Mouse (Mus musculus): ENCODE results near the gene Lpar5.
"Not testable (repeated sequence)": the region's sequence is repeated elsewhere in the genome, so short reads cannot be mapped to it uniquely, and the experiment has no call there.

Gene Lpar5

GRCm38 (mm10) chr6:125067571-125067995 is at the start of gene Lpar5:
Gene Lpar5, plus strand, starts transcription at chr6:125067920.
- no peak for DNase-seq (ENCODE audit: low spot score)

- DNase-seq (ENCODE audit: low spot score) = peak; percentile 82
Observed at GRCm38 (mm10) chr6:125030532-125030931, 37.2 kb upstream of the Lpar5 start.

- no peak for DNase-seq (ENCODE audit: low spot score)
Observed at GRCm38 (mm10) chr6:125031604-125032003, 36.1 kb upstream of the Lpar5 start.

- no peak for DNase-seq (ENCODE audit: low spot score)
Observed at GRCm38 (mm10) chr6:125038666-125039065, 29.1 kb upstream of the Lpar5 start.

GRCm38 (mm10) chr6:125039131-125039530 is 28.6 kb upstream of the Lpar5 start:
- no peak for DNase-seq (ENCODE audit: low spot score)

- DNase-seq (ENCODE audit: low spot score) = peak; percentile 90
Observed at GRCm38 (mm10) chr6:125039533-125040153, 28.1 kb upstream of the Lpar5 start, which contains the start of gene Ing4. Gene Ing4, plus strand, starts transcription at chr6:125039760.

GRCm38 (mm10) chr6:125040221-125040620 is 27.5 kb upstream of the Lpar5 start:
- DNase-seq (ENCODE audit: low spot score) = no peak

GRCm38 (mm10) chr6:125041047-125041446 is 26.7 kb upstream of the Lpar5 start:
- no peak for DNase-seq (ENCODE audit: low spot score)

- DNase-seq (ENCODE audit: low spot score) = no peak
Observed at GRCm38 (mm10) chr6:125042081-125042480, 25.6 kb upstream of the Lpar5 start.

GRCm38 (mm10) chr6:125046691-125047090 is 21.0 kb upstream of the Lpar5 start:
- peak; percentile 92 for DNase-seq (ENCODE audit: low spot score)

- DNase-seq (ENCODE audit: low spot score) = no peak
Observed at GRCm38 (mm10) chr6:125049678-125050077, 18.0 kb upstream of the Lpar5 start, which contains the start of gene Acrbp. Gene Acrbp, plus strand, starts transcription at chr6:125049689.

GRCm38 (mm10) chr6:125051237-125051636 is 16.5 kb upstream of the Lpar5 start:
- DNase-seq (ENCODE audit: low spot score) = peak; percentile 64

- DNase-seq (ENCODE audit: low spot score) = no peak
Observed at GRCm38 (mm10) chr6:125061493-125061892, 6.2 kb upstream of the Lpar5 start.

GRCm38 (mm10) chr6:125062511-125062910 is 5.2 kb upstream of the Lpar5 start:
- no peak for DNase-seq (ENCODE audit: low spot score)

GRCm38 (mm10) chr6:125063906-125064305 is 3.8 kb upstream of the Lpar5 start:
- no peak for DNase-seq (ENCODE audit: low spot score)

GRCm38 (mm10) chr6:125065223-125065622 is 2.5 kb upstream of the Lpar5 start:
- DNase-seq (ENCODE audit: low spot score) = not testable (repeated sequence)

- no peak for DNase-seq (ENCODE audit: low spot score)
Observed at GRCm38 (mm10) chr6:125071170-125071895, 3.6 kb downstream of the Lpar5 start.

GRCm38 (mm10) chr6:125071896-125072279 is 4.2 kb downstream of the Lpar5 start:
- peak; percentile 63 for DNase-seq (ENCODE audit: low spot score)

GRCm38 (mm10) chr6:125073825-125074224 is 6.1 kb downstream of the Lpar5 start:
- DNase-seq (ENCODE audit: low spot score) = no peak

- DNase-seq (ENCODE audit: low spot score) = no peak
Observed at GRCm38 (mm10) chr6:125081394-125081793, 13.7 kb downstream of the Lpar5 start.

- DNase-seq (ENCODE audit: low spot score) = peak; percentile 96
Observed at GRCm38 (mm10) chr6:125081797-125082560, 14.3 kb downstream of the Lpar5 start.

- no peak for DNase-seq (ENCODE audit: low spot score)
Observed at GRCm38 (mm10) chr6:125082801-125083386, 15.2 kb downstream of the Lpar5 start.

Data from testis, postnatal 10 days (tissue).